Mouse (Mus musculus): ENCODE measurements around the gene Adh5. TPM values are rescaled to one million over a fixed set of nuclear protein-coding genes. Genes with fewer than 3 reads are reported as not detected.
A peak's percentile ranks its signal among the peaks of the same experiment; 100 is the strongest.

Gene Adh5
- 10 to 100 TPM; 83.1 to 83.9 TPM for total RNA-seq (2021)
- long read RNA-seq, experiment 1, transcript Adh5-201 (9 exons, 1,604 nt): major isoform, 66 of 71 reads
- long read RNA-seq, experiment 1, partial matches to known transcripts: 4 of 71 reads
- long read RNA-seq, experiment 1, other reads (novel, unspliced or antisense): 1 of 71 reads
- long read RNA-seq, experiment 2, transcript Adh5-201 (9 exons, 1,604 nt): major isoform, 74 of 84 reads
- long read RNA-seq, experiment 2, partial matches to known transcripts: 9 of 84 reads
- long read RNA-seq, experiment 2, other reads (novel, unspliced or antisense): 1 of 84 reads

DNA sequence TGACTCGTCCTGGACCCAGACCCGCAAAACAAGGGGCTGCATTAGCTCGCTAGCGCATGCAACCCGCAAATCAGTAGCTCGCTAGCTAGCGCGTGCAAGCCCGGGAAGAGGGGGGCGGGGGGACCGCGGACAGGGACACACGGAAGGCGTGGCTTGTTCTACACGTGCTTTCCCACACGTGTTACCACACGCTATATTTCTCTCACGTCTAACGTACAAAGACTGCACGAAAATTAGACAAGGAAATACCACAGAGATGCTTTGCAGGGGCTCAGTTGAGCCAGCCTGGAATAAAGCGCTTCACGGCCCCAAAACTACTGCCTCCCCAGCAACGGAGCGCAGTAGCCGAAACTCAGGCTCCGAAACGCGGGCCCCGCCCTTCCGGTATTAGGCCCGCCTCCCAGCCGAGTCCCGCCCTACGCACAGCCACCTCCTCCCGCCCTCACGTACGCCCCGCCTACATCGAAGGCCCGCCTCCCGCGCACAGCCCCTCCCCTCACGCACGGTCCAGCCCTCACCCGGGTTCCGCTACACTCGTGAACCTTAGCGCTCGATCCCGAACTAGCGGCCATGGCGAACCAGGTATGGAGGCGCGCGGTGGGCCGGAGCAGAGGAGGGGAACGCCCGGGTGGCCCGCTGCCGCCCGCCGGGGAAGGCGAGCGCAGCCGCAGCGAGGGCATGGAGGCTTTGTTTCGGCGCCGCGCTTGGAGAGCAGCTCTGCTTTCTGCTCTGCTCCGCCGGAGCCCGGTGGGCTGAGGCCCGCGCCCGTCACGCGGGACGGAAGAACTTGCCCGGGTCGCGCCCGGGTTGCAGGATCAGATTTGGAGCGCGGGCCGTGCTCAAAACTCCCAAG, at the start of gene Adh5:
Gene Adh5 (plus strand): TSS at position 482 of the 853 bp plus-strand sequence.
- peak; percentile 85 to 90 for DNase-seq (ENCODE audit: low spot score in 2 of 2)

DNA sequence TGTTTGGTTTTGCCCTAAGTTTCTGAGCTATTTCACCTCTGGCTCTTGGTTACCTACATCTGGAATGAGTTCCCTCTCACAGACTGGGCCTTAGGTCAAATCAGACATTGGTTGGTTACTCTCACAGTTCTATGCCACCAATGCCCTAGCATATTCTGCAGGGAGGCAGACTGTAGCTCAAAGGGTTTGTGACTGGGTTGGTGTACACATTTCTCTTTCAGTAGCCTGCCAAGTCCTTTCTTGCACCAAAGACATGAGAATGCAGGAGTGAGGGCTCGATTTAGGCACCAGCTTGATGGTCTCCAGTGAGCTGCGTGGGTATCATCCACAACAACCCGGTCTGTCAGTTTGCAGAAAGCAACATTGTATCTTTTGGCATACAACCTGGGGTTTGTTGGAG, 38.0 kb upstream of the Adh5 start:
- peak in 1 of 2 experiments; percentile 2 for DNase-seq (ENCODE audit: low spot score in 2 of 2)

DNA sequence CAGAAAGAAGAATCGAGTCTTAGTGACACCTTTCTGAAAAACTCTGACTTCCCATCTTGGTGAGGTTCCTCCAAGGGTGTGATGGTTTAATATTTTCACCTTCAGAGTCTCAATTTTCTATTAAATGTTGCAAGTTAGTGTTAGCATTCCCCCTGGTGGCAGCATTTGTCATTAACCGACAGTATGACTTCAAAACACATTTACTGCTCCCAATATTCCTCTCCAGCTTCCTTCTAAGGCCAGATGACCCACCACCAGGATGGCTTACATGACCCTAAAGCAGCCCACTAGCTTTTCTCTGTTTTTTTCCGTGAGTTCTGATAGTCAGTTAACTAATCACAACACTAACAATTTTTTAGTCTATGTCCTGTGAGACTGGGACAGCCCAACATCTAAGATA, 37.6 kb upstream of the Adh5 start:
- DNase-seq (ENCODE audit: low spot score in 2 of 2): peak; percentile 47 to 67

DNA sequence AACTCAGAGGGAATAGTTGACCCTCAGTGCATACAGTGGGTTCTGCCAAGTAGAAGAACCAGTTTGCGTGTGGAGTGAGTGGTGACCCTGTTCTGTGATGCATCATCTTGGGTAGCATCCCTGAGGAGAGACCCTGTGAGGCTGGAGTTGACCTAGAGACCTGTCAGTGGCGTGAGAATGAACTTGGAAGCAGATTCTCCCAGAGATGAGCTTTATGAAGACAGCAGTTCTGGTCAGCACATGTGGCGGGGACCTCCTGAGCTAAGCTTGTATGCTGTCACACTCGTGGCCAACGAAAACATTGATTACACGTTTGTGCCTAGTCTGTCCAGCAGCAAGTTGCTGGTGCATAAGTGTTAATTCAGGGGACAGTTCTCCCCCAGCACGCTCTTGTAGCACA, 37.1 kb upstream of the Adh5 start:
- no peak for DNase-seq (ENCODE audit: low spot score in 2 of 2)

DNA sequence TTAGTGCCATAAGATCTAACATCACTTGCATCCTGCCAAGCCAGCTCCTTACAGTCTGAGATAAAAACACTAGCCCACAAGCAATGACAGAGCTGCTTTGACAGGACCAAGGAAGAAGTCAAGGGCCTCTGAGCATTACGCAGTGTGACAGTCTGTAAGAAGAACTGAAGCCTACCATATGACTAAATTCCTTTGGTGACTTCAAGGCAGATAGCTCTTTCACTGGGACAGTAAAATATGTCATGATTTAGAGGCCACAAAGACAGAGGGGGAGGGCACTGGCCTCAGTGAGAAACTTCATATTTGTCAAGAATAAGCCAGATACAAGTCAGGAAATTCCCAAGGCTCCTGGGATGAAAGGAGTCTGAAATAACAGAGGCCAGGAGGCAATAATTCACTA, 35.0 kb upstream of the Adh5 start:
- no peak for DNase-seq (ENCODE audit: low spot score in 2 of 2)

DNA sequence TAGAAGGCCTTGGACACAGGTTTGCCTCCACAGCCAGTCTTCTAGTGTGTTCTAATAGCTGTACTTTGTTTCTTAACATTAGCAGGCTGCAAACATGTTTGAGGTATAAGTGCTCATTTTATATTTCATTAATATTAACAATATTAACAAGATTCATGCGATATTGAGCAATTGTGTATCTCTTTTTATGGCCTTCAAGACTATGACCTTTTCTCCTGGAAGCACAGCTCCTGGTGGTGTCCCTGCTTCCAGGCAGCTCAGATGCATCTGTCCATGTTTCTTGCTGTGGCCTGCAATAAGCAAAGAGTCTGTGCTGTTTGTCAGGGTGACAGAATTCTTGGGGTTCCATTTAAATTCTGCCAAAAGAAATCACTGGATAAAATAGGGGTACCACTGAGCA, 33.3 kb upstream of the Adh5 start:
- no peak for DNase-seq (ENCODE audit: low spot score in 2 of 2)

DNA sequence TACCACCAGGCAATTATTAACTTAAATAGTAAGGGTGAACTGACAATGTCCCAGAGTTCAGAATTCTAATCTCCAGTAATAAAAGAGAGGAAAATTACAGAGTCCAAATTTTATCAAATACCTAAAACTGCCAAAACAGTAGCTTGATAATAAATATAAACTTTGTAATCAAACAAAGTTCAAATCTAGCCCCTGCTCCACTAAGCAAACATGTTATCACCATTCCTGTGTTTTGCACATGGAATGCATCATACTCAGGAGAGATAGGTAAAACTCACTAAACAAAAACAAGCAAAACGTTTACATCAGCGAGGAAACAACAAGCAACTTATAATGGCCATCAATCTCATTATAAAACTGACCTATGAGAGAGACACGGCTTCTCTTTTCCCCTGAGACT, 32.7 kb upstream of the Adh5 start:
- DNase-seq (ENCODE audit: low spot score in 2 of 2): no peak

DNA sequence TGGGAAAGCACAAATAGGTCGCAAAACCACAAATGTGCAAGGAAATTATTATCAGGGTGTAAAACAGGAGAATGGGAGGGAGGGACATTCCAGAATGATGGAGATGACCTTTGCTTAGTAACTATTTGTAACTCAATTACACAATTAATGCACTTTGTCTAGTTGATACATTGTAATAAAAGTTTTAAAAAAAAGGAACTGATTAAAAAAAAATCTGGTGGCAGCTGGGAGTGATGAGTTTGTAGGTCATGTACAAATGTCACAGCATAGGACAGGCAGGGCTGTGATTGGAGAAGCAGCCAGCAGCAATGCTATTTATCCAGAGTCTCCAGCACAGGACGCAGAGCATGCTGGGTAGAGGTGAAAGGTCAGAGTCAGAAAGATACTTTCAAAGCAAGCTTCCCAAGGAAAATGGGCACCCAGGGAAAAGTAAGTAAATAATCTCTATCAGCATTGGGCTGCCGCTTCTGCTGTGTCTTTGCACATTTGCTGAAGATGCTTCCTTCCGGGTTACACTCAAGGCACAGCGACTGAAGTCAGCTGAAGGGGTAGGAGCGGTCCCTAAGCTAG, 27.7 kb upstream of the Adh5 start, which contains the start of gene Adh4:
Gene Adh4 (plus strand): TSS at position 346 of the 570 bp plus-strand sequence.
- DNase-seq (ENCODE audit: low spot score in 2 of 2): no peak

DNA sequence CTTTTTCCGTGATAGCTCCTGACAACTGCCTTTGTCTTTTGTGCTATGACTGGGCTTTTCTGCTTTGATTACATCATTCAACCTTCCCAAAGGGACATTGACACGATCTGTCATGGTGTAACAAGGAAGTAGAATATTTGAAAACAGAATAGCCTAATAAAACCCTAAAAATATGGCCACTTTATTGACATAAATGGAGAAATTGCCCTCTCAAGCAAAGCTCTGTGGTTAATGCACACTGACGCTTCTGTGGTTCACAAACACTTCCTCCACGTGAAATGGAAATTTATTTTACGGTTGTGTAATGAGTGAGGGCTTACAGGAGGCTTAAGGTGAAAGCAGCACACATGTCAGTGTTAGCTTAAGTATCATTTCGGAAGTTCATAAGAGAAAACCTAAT, 23.5 kb upstream of the Adh5 start:
- DNase-seq (ENCODE audit: low spot score in 2 of 2): no peak

DNA sequence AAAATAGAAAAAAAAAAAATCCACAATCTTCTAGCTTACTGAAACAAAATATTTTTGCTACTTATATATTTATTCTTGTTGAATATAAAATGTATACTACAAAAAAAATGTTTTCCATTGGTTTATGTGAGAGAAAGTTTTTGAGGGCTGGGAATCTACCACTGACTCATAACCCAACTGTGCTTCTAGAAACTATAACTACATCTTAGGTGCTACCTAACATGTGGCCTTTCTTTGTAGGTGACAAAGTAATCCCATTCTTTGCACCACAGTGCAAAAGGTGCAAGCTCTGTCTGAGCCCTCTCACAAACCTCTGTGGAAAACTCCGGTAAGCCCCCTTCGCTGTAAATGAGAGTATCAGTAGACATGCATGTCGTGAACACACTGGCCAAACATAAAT, 22.5 kb upstream of the Adh5 start:
- DNase-seq (ENCODE audit: low spot score in 2 of 2): no peak

DNA sequence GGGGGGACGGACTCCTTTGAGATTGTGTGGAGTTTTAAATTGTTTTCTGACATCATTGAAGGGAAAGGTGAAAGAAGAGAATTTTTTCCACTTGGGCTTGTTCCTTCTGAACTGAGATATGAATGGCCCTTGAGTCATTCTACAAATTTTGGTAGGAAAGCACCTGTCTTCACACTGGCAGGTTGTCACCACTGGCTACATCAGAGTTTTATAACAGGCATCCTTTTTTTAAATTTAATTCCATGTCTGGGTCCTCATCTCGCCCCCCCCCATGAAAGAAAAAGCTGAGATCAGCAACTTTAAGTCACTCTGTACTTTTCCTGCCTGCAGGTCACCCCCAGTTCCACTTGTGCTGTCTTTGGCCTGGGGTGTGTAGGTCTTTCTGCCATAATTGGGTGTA, 19.2 kb upstream of the Adh5 start:
- DNase-seq (ENCODE audit: low spot score in 2 of 2): no peak

DNA sequence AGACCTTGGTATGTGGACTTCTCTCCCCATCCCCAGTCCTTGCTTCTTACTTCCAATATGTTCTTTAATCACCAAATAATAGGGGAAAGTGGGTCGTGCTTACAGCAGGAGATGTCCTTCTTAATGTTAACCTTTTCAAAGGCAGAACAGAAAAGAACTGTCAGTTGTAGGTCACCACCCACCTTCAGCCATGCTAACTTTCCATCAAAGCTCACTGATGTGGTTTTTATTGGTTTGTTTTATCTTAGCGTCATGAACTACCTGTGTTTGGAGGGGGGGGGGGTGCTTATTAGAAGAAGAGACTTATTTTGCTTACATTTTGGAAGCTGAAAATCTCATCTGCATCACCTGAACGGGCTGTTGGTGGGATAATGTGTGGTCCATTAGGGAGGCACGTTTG, 18.6 kb upstream of the Adh5 start:
- DNase-seq (ENCODE audit: low spot score in 2 of 2): no peak

DNA sequence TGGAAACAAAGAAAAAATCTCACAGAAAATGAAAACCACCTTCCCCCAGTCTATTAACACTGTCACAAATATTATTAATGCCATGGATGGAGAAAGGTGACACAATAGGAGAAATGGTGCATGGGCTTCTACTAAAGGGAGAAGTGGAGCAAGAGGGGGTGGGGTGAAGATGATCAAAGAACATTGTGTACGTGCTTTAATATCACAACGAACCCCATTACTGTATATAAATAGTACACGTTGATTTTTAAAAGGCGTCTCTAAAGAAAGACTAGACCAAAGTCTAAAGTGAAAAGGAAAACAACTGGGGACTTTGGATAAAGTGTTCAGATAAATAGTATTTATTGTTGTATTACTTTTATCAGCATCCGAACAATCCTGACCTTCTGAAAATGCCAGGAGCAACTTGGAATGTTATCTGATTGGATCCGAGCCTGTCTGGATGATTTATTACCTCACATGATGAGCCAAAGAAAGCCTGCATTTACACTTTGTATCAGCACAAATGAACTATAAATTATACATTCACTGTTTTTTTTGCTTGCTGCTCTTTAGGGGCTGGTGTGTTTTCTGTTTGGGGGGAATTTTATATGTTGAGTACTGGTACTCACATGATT, 12.4 kb upstream of the Adh5 start:
- DNase-seq (ENCODE audit: low spot score in 2 of 2): no peak

DNA sequence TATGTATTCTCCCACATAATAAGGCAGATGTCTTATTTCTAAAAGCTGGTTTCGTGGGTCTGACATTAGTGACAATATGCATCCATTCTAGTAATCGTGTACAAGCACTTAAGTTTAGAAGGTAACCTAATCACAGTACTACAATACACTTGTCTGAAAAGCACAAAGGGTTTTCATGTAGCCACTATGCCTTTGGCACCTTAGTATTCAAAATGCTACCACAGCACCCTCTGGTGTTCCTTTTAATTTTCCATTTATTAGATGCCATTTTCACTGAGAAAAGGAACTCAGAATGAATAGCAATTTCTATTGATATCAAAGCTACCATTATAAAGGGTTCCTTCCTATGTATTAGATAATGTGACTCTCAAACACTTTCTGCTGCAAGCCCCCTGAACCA, 11.1 kb upstream of the Adh5 start:
- peak in 1 of 2 experiments; percentile 55 for DNase-seq (ENCODE audit: low spot score in 2 of 2)

DNA sequence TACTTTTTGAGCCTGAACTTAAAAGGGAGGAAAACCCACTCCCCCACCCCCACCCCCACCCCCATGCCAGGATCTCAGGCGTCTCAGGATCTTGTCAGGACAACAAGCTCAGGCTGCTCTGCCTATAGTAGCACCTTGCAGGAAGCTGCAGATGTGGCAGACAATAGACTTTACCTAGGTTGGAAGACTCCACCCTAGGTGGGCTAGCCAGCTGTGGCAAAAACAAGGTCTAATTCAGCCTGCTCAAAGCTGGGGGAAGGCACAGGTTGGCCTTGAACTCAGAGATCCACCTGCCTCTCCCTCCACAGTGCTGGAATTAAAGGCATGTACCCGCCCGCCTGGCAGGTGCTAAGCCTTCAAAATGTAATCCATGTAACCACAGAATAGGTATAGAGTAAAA, 4.2 kb upstream of the Adh5 start:
- no peak for DNase-seq (ENCODE audit: low spot score in 2 of 2)

DNA sequence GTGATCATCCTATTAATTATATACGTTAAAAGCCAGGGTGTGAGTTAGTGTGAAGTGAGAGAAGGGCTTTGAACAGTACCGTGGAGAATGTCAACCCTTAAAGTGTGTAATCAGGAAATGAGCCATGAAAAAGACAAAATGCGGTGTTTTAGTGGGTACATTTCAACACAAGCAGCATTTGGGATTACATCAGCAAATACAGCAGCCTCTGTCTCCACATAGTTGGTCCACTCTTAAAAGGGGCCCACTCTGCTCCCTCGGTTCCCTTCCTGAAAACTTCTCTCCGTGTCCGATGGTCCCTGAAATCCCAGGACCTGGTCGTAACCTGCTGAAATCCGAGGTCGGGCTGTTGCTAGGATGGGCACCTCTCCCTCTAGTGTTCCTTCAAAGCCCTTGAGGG, 690 bp upstream of the Adh5 start:
- no peak for DNase-seq (ENCODE audit: low spot score in 2 of 2)

DNA sequence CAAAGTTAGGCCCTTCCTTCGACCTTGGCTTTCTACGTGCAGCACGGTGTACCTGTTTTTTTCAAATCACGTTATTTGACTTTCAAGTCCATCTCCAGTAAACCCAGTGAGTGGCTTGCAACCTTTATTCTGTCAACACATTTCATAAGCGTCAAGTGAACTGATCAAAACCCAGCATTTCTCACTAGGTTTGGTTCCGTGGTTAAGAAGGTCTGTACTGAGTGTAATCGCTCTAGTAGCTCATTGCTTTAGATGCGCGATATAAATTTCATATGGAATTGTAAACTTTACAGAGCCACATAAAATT, 525 bp downstream of the Adh5 start:
- no peak for DNase-seq (ENCODE audit: low spot score in 2 of 2)

DNA sequence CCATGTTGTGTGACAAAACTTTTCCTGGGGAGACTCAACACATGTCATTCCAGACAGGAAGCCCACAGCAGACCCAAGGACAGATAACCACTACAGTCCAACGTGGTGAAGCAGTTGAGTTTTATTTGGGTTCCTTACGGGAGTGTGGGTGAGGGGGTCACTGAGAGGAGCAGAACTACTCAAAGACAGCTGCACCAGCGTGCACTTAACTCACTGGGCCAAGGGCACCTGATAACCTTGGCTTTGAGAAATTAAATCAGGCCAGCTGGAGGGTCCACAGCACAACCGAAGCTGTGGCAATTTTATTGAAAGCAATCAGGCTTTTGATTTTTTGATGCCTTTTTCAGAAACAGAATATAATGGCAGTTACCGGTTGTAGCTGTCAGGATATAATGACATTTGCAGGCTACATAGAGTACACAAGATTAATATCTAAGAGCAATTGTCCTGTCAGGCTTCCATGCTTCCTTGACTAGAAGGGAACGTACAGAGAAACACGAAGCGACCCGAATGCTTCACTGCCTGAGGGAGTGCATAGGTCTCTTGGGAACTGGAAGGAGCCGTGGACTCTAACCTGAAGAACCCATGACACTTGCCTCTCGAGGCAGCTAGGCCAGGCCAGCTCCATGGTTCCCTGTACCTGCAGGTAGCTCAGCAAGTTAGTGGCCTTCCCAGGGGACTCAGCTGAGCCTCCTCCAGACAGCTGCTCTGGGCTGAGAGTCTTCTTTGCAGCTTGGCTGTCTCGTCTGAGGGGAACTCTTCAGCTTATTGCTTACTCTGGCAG, 5.4 kb downstream of the Adh5 start:
- DNase-seq (ENCODE audit: low spot score in 2 of 2): no peak

DNA sequence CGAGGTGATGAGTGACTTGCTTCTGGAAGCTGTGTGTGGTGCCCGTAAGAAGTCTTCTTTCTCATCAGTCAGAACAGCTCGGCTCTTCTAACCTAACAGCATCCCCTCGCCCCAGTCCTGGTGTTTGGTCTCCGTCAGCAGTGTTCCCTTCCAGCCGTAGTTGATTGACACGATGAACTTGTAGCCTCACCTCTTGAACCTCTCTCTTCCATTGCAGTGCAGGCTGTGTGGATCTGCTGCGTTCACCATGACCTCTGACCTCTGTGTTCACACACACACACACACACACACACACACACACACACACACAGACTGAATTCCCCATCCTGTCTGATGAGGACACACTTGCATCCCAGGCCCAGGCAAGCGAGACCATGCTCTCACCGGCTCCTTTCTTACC, 9.3 kb downstream of the Adh5 start:
- no peak for DNase-seq (ENCODE audit: low spot score in 2 of 2)

DNA sequence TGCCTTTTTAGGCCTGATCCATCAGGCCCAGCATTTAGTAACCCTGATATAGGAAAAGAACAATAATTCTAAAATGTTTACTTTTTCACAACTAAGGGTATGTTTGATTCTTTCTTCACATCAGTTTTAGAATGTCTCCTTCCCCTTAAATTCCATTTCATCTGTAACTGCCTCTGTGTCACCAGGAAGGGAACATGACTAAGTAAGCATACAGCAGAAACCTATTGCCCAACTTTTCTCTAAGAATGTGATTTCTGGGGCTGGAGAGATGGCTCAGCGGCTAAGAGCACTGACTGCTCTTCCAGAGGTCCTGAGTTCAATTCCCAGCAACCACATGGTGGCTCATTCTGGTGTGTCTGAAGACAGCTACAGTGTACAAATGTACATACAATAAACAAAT, 11.3 kb downstream of the Adh5 start:
- DNase-seq (ENCODE audit: low spot score in 2 of 2): no peak

DNA sequence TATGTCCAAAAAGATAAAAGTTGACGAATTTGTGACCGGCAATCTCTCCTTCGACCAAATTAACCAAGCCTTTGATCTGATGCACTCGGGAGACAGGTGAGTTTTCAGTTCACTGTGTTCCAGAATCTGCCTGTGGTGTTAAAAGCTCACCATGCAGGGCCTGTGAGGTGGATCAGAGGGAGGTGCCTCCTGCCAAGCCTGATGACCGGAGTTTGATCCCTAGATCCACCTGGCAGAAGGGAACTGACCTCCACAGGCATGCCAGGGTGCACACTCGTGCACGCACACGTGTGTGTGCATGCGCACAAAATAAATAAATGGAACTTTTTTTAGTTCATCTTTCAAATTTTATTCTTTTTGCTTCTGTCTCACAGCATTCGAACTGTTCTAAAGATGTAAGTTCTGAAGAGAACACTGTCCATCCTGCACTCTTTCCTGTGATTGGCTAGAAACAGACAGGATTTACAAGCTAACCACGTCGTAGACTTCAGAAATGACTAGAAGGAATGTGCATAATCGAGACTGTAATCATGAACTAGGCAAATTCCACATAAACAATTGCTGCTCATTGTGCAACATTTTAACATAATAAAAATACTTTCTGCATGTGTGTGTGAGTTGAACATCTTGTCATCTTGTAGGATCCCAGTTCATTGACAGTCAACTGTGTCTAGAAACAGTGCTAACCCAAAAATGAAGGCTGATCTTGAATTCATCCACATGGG, 12.0 kb downstream of the Adh5 start:
- no peak for DNase-seq (ENCODE audit: low spot score in 2 of 2)
